ENCODE assay signal across 8 mouse cellular contexts in genomic region chr13:55573432-55573831, GRCm38 (mm10). TPM values are rescaled to one million over a fixed set of nuclear protein-coding genes. Genes with fewer than 3 reads are reported as not detected.
DNase-seq lines count a peak whose midpoint lies in the region; ATAC-seq lines count a peak whose summit lies in the region.

TSS of gene Tmed9 (plus strand) at chr13:55573732.

- H3K36me3 ChIP-seq in hindbrain, embryonic 15.5 days, result no peaks in the 10 kb centered on the region
- no peaks in the 10 kb centered on the region for H3K36me3 ChIP-seq in liver, embryonic 16.5 days (ENCODE audit: control insufficient read depth, insufficient read depth)

- no peak within 1 kb of the TSS for H3K4me3 ChIP-seq in hindbrain, embryonic 15.5 days
- H3K4me3 ChIP-seq in liver, embryonic 16.5 days (ENCODE audit: low read depth, low read length), result no peak within 1 kb of the TSS

- H3K9ac ChIP-seq in hindbrain, embryonic 15.5 days, result no peak within 1 kb of the TSS
- H3K9ac ChIP-seq in liver, embryonic 16.5 days (ENCODE audit: low read depth, low read length), result no peak within 1 kb of the TSS

- no peaks in the 10 kb centered on the region for H3K27me3 ChIP-seq in hindbrain, embryonic 15.5 days
- H3K27me3 ChIP-seq in liver, embryonic 16.5 days (ENCODE audit: control insufficient read depth, insufficient read depth, low read depth, low read length), result no peaks in the 10 kb centered on the region

- 97% methylated on average over 2 of the region's 2 CpGs for WGBS in hindbrain, embryonic 15.5 days
- 76% methylated on average over 2 of the region's 2 CpGs for WGBS in liver, embryonic 16.5 days (ENCODE audit: insufficient replicate concordance)

- no peak within 1 kb of the TSS for H3K27ac ChIP-seq in hindbrain, embryonic 15.5 days (replicated peaks)
- H3K27ac ChIP-seq in liver, embryonic 16.5 days (ENCODE audit: low read length), result no peak within 1 kb of the TSS

- H3K4me1 ChIP-seq in hindbrain, embryonic 15.5 days (replicated peaks), result peaks cover 24% of the 10 kb centered on the region
- H3K4me1 ChIP-seq in liver, embryonic 16.5 days (ENCODE audit: control insufficient read depth, low read depth, low read length), result peaks cover 20% of the 10 kb centered on the region

- H3K4me2 ChIP-seq in hindbrain, embryonic 15.5 days, result no peak within 1 kb of the TSS
- H3K4me2 ChIP-seq in liver, embryonic 16.5 days (ENCODE audit: low read depth, low read length), result no peak within 1 kb of the TSS

- DNase-seq in heart, adult 18-20 months, result no peak
- DNase-seq in heart, adult 11 months, result no peak
- no peak for DNase-seq in adrenal gland, adult 2 months
- no peak for DNase-seq in gastrocnemius, adult 18-20 months (ENCODE audit: low spot score)
- no peak for DNase-seq in Muller cell, postnatal 12 days (ENCODE audit: inconsistent ontology term)
- DNase-seq in urinary bladder, postnatal 25 days (ENCODE audit: low spot score), result no peak

- H3K9me3 ChIP-seq in hindbrain, embryonic 15.5 days, result no peaks in the 10 kb centered on the region
- H3K9me3 ChIP-seq in liver, embryonic 16.5 days (replicated peaks; ENCODE audit: control insufficient read depth, low read length), result no peaks in the 10 kb centered on the region

- no peak for ATAC-seq in hindbrain, embryonic 15.5 days (ENCODE audit: low FRiP score, low read depth)
- ATAC-seq in liver, embryonic 16.5 days (ENCODE audit: low read depth), result no peak

RNA-seq across cellular contexts. Expression of gene Tmed9, which starts in this region (rescaled TPM):
- total RNA-seq in heart, adult 18-20 months (2021), result 100 to 1,000 TPM in 1 of 2 experiments, 10 to 100 TPM in 1; 87.3 to 109 TPM
- total RNA-seq in adrenal gland, adult 2 months (2021), result 100 to 1,000 TPM; 127 to 184 TPM
- polyA plus RNA-seq in adrenal gland, adult 2 months (2012; rRNA removed), result 54.9 and 71.9 TPM in 2 replicates
- 10 to 100 TPM; 46.0 to 59.5 TPM for total RNA-seq in gastrocnemius, adult 18-20 months (2021)
- polyA plus RNA-seq in hindbrain, embryonic 15.5 days (2015; fragmentation: Nextera tagmentation; extraction: Ambion mirVana), result 98.0 and 101 TPM in 2 replicates
- polyA plus RNA-seq in liver, embryonic 16.5 days (2015; fragmentation: Nextera tagmentation; extraction: Ambion mirVana), result 55.7 and 63.6 TPM in 2 replicates
